Mouse (Mus musculus) B cell, adult (primary cell): ENCODE measurements around the gene Pptc7. TPM values are rescaled to one million over a fixed set of nuclear protein-coding genes. Genes with fewer than 3 reads are reported as not detected.

Experiments
- total RNA-seq: library from RNA; stranded (reverse); gene quantifications from 4 replicates; pipeline ENCODE4 v1.2.4, GENCODE M21; 2023; ENCODE audit not compliant: inconsistent age

Pptc7 gene
- total RNA-seq: 25.5 to 27.0 TPM (median 26.2 TPM) in 4 replicates

DNA sequence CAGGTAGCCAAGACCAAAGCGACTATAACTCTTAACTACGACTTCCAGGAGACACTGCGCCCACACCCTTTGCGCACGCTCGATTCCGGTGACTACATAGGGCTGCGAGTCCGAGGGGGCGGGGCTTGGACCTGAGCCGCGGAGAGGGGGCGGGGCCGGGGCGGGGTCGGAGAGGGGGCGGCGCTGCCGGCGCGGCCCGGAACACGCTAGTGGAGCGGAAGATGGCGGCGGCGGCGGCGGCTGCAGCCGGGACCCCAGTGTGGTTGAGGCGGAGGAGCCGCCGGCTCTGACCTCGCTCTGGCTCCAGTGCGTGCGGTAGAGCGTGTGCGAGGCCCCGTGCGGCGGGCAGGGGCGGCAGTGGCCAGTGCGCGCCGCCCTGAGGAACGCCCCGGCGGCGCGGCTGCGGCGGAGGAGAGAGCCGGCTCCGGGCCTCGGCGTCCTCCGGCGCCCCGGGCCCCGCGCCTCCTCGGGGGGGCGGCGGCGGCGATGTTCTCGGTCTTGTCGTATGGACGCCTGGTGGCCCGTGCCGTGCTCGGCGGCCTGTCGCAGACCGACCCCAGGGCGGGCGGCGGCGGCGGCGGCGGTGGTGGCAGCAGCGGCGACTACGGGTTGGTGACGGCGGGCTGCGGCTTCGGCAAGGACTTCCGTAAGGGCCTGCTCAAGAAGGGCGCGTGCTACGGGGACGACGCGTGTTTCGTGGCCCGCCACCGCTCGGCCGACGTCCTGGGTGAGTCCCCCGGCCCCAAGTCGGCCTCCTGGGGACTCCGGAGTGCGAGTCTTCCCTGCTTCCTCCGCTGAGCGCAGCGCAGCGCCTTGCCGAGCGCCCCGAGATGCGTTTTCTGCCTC is at the start of gene Pptc7:
TSS of gene Pptc7 (plus strand) at position 183 of the 846 bp plus-strand sequence.

GRCm38 (mm10) chr5:122263933-122264905 is 19.9 kb upstream of the Pptc7 start, which contains the start of gene Tctn1:
TSS of gene Tctn1 (minus strand) at chr5:122264460.

DNA sequence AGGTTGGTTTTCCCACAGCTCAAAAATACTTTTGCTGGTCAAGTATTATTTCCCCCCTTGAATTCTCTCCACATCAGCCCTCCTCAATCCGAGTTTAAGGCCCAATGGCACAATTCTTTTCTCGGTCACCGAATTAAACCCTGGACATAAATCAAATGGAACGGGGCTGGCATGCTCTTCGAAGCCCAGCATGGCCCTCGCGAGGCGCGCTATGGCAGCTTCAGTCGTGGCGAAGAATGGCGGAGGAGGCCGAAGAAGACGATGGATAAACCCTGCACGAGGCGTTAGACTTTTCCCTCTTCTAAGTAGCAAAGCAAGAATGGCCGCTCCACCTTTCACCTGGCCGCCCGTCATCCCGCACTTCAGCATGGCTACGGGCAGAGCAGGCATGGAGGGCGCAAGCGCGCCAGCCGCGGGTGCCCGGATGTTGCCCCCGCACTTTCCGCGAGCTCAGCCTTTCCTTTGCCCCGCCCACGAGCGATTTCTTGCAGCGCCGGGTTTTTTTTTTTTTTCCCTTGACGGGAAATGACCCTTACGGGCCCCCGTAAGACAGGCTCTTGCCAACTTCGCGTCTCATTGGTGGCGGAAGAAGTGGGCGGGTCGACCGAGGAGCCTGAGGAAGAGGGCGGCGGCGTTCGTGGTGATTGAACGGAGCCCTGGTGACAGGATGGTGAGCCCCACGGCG is 69.8 kb downstream of the Pptc7 start, which contains the start of the genes Rad9b and Vps29:
TSS of gene Rad9b (minus strand) at position 427 of the 685 bp plus-strand sequence.
TSS of gene Vps29 (plus strand) at position 563 of the 685 bp plus-strand sequence.

GRCm38 (mm10) chr5:122371591-122372191 is 87.5 kb downstream of the Pptc7 start, which contains the start of gene Gpn3:
TSS of gene Gpn3 (plus strand) at chr5:122371876.

DNA sequence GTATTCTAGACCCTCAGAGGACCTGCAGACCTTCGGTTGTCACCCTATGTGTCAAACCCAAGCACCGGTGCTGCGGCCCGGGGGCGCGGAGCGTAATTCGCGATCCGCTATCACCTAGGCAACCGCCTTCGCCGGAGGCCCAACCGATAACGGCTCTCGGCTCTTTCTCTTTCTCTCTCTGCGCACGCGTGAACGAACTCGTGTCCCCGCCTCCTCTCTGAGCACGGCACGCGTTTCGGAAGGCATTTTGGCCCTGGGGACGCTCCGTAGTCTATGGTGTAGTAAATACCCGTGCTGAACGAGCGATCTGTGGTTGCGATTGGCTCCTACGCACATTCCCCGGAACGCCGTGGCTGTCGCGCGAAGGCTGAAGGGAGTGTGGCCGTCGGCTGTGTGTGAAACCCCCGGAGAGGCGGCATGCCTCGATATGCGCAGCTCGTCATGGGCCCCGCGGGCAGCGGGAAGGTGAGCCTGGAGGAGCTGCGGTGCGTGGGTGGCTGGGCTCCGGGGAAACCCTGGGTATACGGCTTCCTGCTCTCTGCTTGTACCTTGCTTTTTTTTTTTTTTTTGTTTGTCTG is 88.1 kb downstream of the Pptc7 start, which contains the start of gene Fam216a:
TSS of gene Fam216a (minus strand) at position 173 of the 578 bp plus-strand sequence.

Other genes with a start within 250 kb of the Pptc7 start
- gene Cux2, start 234.3 kb upstream of the Pptc7 start, total RNA-seq: not detected in 4 replicates
- gene Myl2, start 183.4 kb upstream of the Pptc7 start, total RNA-seq: not detected in 4 replicates
- 0.57 to 0.69 TPM in 2 of 4 replicates, not detected in the others for gene Ccdc63, start 143.5 kb upstream of the Pptc7 start, total RNA-seq
- gene Ppp1cc, start 126.1 kb upstream of the Pptc7 start, total RNA-seq: 243 to 286 TPM (median 263 TPM) in 4 replicates
- 840 to 894 TPM (median 863 TPM) in 4 replicates for gene Hvcn1, start 77.6 kb upstream of the Pptc7 start, total RNA-seq
- gene Tctn1, start 19.9 kb upstream of the Pptc7 start, total RNA-seq: 22.5 to 24.0 TPM (median 23.8 TPM) in 4 replicates
- gene Rad9b, start 69.9 kb downstream of the Pptc7 start, total RNA-seq: 5.3 to 7.2 TPM (median 6.9 TPM) in 4 replicates
- gene Vps29, start 70.0 kb downstream of the Pptc7 start, total RNA-seq: 42.8 to 63.4 TPM (median 56.8 TPM) in 4 replicates
- 34.1 to 42.0 TPM (median 38.1 TPM) in 4 replicates for gene Gpn3, start 87.5 kb downstream of the Pptc7 start, total RNA-seq
- 7.1 to 10.6 TPM (median 9.0 TPM) in 4 replicates for gene Fam216a, start 88.0 kb downstream of the Pptc7 start, total RNA-seq
- 371 to 419 TPM (median 385 TPM) in 4 replicates for gene Arpc3, start 107.5 kb downstream of the Pptc7 start, total RNA-seq
- 31.3 to 37.9 TPM (median 32.4 TPM) in 4 replicates for gene Anapc7, start 137.3 kb downstream of the Pptc7 start, total RNA-seq
- 70.5 to 87.9 TPM (median 75.7 TPM) in 4 replicates for gene Atp2a2, start 217.9 kb downstream of the Pptc7 start, total RNA-seq